Mouse (Mus musculus): ENCODE measurements around the gene Neil3.
"Not testable (repeated sequence)": the region's sequence is repeated elsewhere in the genome, so short reads cannot be mapped to it uniquely, and the experiment has no call there.

Neil3 gene

DNA sequence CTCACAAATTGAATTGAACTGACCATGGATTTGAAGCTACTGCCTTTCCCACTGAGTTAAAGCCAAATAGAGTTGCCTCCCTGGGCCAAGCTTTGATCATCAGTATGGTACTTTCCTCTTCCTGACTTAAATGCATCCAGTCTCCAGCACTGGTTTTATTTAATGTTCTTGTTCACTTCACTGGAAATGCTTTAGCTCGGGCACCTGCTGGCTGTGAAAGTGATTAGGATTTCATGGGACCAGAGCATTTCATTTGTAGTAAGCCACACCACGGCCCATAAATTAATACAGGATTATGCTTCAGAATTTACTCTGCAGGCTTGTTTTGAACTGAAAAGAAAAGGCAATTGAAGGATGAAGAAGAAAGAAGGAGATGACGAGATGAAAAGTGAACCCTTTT, 100.8 kb downstream of the Neil3 start:
- DNase-seq (ENCODE audit: low read depth in 1 of 2, low spot score in 2 of 2), result not testable (repeated sequence)
